ENCODE assay signal across 10 mouse cellular contexts in genomic region chr4:47948789-47949188, GRCm38 (mm10).
DNase-seq lines count a peak whose midpoint lies in the region; ATAC-seq and TF ChIP-seq lines count a peak whose summit lies in the region.
"Had no signal": no experiment of that assay in that cellular context is flagged by ENCODE, and none has a peak within 500 bp of the region (broad histone marks: within the 10 kb centered on the region; RNA-seq: fewer than 3 reads in every experiment).

No protein-coding gene starts in this region.

- no peak for TF ChIP-seq POLR2A in lung, adult 2 months (IDR thresholded peaks at IDR 0.05; ENCODE audit: borderline replicate concordance, extremely low read depth, low read depth, low read length)

- no peak for DNase-seq in heart, embryonic 10.5 days (ENCODE audit: low spot score)
- DNase-seq in lung, embryonic 14.5 days = peak; percentile 10
- no peak for DNase-seq in lung, adult 2 months
- peak; percentile 42 for DNase-seq in MEL-GATA-1-ER (ENCODE audit: extremely low read depth, low read depth)
- DNase-seq in right cerebral cortex, adult 2 months (ENCODE audit: low spot score in 2 of 2) = no peak
- no peak for DNase-seq in left cerebral cortex, postnatal 4 days
- DNase-seq: cerebellum, adult 11-12 months had no signal

- no peak overlapping the region for H3K4me3 ChIP-seq in heart, embryonic 15.5 days
- no peak overlapping the region for H3K4me3 ChIP-seq in heart, embryonic 10.5 days
- H3K4me3 ChIP-seq in lung, embryonic 14.5 days (ENCODE audit: low read depth, low read length) = no peak overlapping the region
- H3K4me3 ChIP-seq in lung, adult 2 months (replicated peaks; ENCODE audit: extremely low read depth, low read depth, low read length) = no peak overlapping the region
- H3K4me3 ChIP-seq in heart, embryonic 16.5 days (ENCODE audit: low read length) = no peak overlapping the region
- H3K4me3 ChIP-seq: limb, embryonic 13.5 days had no signal

- 59% methylated on average over 8 of the region's 8 CpGs for WGBS in heart, embryonic 15.5 days
- WGBS in heart, embryonic 10.5 days = 79% methylated on average over 8 of the region's 8 CpGs
- WGBS in lung, embryonic 14.5 days = 42% methylated on average over 8 of the region's 8 CpGs
- WGBS in lung, adult 2 months = 17% methylated on average over 8 of the region's 8 CpGs
- WGBS in heart, embryonic 16.5 days = 58% methylated on average over 8 of the region's 8 CpGs

- no peak overlapping the region for H3K9ac ChIP-seq in heart, embryonic 15.5 days
- H3K9ac ChIP-seq in lung, embryonic 14.5 days = no peak overlapping the region
- H3K9ac ChIP-seq in heart, embryonic 16.5 days (ENCODE audit: low read length) = no peak overlapping the region
- H3K9ac ChIP-seq: limb, embryonic 13.5 days had no signal

- intact Hi-C loops in left cerebral cortex, postnatal 4 days (cut with DNase I) = no loop called here

- no peak for ATAC-seq in heart, embryonic 15.5 days (replicated peaks; ENCODE audit: insufficient number of reproducible peaks, insufficient read depth, low FRiP score, low read depth)
- ATAC-seq in lung, embryonic 14.5 days (ENCODE audit: insufficient read depth) = no peak
- no peak for ATAC-seq in heart, embryonic 16.5 days (replicated peaks; ENCODE audit: extremely low read depth, insufficient read depth, low FRiP score)

- TF ChIP-seq CTCF in lung, embryonic 14.5 days (IDR thresholded peaks at IDR 0.05; ENCODE audit: low read depth) = no peak
- TF ChIP-seq CTCF in lung, adult 2 months (IDR thresholded peaks at IDR 0.05; ENCODE audit: insufficient read depth, low read length) = no peak

- no peaks in the 10 kb centered on the region for H3K36me3 ChIP-seq in heart, embryonic 15.5 days
- H3K36me3 ChIP-seq in heart, embryonic 10.5 days = no peaks in the 10 kb centered on the region
- H3K36me3 ChIP-seq in lung, embryonic 14.5 days (ENCODE audit: insufficient read depth) = no peaks in the 10 kb centered on the region
- no peaks in the 10 kb centered on the region for H3K36me3 ChIP-seq in heart, embryonic 16.5 days (ENCODE audit: control insufficient read depth, insufficient read depth)
- H3K36me3 ChIP-seq: limb, embryonic 13.5 days had no signal

- no peaks in the 10 kb centered on the region for H3K27me3 ChIP-seq in heart, embryonic 15.5 days
- H3K27me3 ChIP-seq in heart, embryonic 10.5 days (ENCODE audit: insufficient read depth, poor library complexity, severe bottlenecking) = no peaks in the 10 kb centered on the region
- no peaks in the 10 kb centered on the region for H3K27me3 ChIP-seq in lung, embryonic 14.5 days (ENCODE audit: insufficient read depth, low read length)
- no peaks in the 10 kb centered on the region for H3K27me3 ChIP-seq in heart, embryonic 16.5 days (ENCODE audit: control insufficient read depth, insufficient read depth, low read length)
- H3K27me3 ChIP-seq: limb, embryonic 13.5 days had no signal

- no peaks in the 10 kb centered on the region for H3K9me3 ChIP-seq in heart, embryonic 15.5 days (replicated peaks)
- H3K9me3 ChIP-seq in heart, embryonic 10.5 days = no peaks in the 10 kb centered on the region
- no peaks in the 10 kb centered on the region for H3K9me3 ChIP-seq in lung, embryonic 14.5 days (ENCODE audit: low read depth, low read length)
- H3K9me3 ChIP-seq in heart, embryonic 16.5 days (replicated peaks; ENCODE audit: control insufficient read depth, low read length) = no peaks in the 10 kb centered on the region
- H3K9me3 ChIP-seq: limb, embryonic 13.5 days had no signal

- H3K4me1 ChIP-seq in heart, embryonic 15.5 days (replicated peaks) = 0 out of 2 replicates have a peak, but pooled peaks cover 2% of the 10 kb centered on the region
- no peaks in the 10 kb centered on the region for H3K4me1 ChIP-seq in heart, embryonic 10.5 days
- H3K4me1 ChIP-seq in lung, embryonic 14.5 days (ENCODE audit: insufficient read depth) = no peaks in the 10 kb centered on the region
- peaks cover 3% of the 10 kb centered on the region; the same call in 1 of the 2 replicates for H3K4me1 ChIP-seq in lung, adult 2 months (ENCODE audit: control insufficient read depth, insufficient read depth, low read length)
- H3K4me1 ChIP-seq in heart, embryonic 16.5 days (ENCODE audit: control insufficient read depth, insufficient read depth, low read length) = no peaks in the 10 kb centered on the region

- H3K27ac ChIP-seq in heart, embryonic 15.5 days = peak overlapping the region; percentile 31; the same call in 1 of the 2 replicates
- no peak overlapping the region for H3K27ac ChIP-seq in heart, embryonic 10.5 days
- no peak overlapping the region for H3K27ac ChIP-seq in lung, embryonic 14.5 days (ENCODE audit: low read depth)
- H3K27ac ChIP-seq in heart, embryonic 16.5 days (ENCODE audit: low read length) = peak overlapping the region; percentile 22
- H3K27ac ChIP-seq: limb, embryonic 13.5 days had no signal

- 0 out of 2 replicates have a peak overlapping the region, but pooled peaks have one; percentile 3 for H3K4me2 ChIP-seq in heart, embryonic 15.5 days
- no peak overlapping the region for H3K4me2 ChIP-seq in lung, embryonic 14.5 days
- no peak overlapping the region for H3K4me2 ChIP-seq in heart, embryonic 16.5 days (ENCODE audit: low read depth, low read length)
- H3K4me2 ChIP-seq: limb, embryonic 13.5 days had no signal

Comparison
In these comparisons a context has a peak if more than half of its experiments do, and no peak if none do; other contexts are left out.
1. H3K27ac ChIP-seq: peak in heart, embryonic 15.5 days (single experiment) and heart, embryonic 16.5 days (single experiment); none in heart, embryonic 10.5 days (single experiment) and lung, embryonic 14.5 days (single experiment).
2. DNase-seq: peak in lung, embryonic 14.5 days (single experiment) and MEL-GATA-1-ER (single experiment); none in heart, embryonic 10.5 days (single experiment), lung, adult 2 months (single experiment), right cerebral cortex, adult 2 months (0 of 2) and left cerebral cortex, postnatal 4 days (single experiment).